Mouse (Mus musculus): Measurements from ENCODE around the gene Trim66.

DNA sequence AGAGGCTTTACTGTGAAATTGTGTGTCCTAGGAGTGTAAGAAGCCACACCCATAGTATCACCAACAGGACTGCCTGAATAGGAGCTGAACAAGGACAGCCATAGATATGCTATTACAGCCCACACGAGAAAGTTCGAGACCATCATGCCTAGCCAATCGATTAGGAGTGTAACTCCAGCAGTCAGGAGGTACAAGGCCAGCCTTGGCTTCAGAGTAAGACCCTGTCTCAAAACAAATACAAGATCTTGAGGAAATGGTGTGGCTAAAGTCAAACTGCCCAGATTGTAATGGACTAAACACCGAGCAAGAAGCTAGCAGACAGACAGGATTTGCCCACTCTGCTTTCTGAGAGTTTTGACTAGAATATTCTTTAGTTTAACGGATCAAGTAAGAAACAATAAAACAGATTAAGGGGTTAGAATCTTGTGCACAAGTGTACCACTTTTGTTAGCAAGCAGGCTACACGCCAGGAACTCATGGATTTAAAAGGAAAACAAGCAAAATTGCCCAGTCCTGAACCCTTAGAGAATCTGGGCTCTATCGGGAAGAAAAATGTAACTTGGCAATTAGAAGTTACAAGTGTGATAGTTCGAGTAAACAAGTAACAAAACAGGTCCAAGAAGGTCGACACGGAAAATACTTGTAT is 10.2 kb upstream of the Trim66 start:
- TF ChIP-seq CTCF (IDR thresholded peaks at IDR 0.05; ENCODE audit: extremely low read depth, insufficient read depth, insufficient read length, insufficient replicate concordance) (no peak), POLR2A (IDR thresholded peaks at IDR 0.05; ENCODE audit: low read depth, low read length) (no peak)
